Mouse (Mus musculus) cerebellum, adult 11 months (tissue): ENCODE measurements around the gene Hoxb3.

Experiments
- DNase-seq: peaks from one replicate; pipeline ENCODE4 v3.0.0; 2022

The Hoxb3 gene

DNA sequence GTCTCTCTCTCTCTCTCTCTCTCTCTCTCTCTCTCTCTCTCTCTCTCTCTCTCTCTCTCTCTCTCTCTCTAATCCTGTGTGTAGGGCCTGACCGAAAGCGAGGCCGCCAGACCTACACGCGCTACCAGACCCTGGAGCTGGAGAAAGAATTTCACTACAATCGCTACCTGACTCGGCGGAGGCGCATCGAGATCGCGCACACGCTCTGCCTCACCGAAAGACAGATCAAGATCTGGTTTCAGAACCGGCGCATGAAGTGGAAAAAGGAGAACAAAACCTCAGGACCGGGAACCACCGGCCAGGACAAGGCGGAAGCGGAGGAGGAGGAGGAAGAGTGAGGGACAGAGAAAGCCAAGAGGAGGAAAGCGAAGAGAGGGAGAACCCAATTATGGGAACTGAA is 33.8 kb upstream of the Hoxb3 start:
- no peak for DNase-seq

DNA sequence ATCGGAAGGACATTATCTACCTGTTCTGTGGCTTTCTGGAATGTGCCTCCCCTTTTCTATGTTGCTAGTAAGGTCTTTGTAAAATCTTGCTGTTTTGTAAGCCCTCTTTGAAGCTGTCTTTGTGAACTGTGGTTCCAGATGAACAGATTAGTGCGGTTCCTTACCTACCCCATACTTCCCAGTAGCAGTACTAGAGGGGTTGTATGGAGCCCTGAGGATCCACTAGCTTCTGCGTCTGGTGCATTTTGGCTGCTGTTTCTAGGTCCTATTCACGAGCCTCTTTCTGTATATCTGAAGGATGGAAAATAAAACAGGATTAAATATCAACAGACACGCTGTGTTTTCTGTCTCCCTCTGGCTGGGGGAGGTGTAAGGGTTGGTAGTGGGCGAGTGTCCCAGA is 33.3 kb upstream of the Hoxb3 start:
- DNase-seq: no peak

- no peak for DNase-seq
These were observed 32.3 kb upstream of the Hoxb3 start for GRCm38 (mm10) chr11:96290705-96291355.

GRCm38 (mm10) chr11:96291681-96292564 is 31.2 kb upstream of the Hoxb3 start, which contains the start of gene Hoxb6:
Hoxb6 (plus strand) TSS chr11:96292476.
- DNase-seq: no peak

- no peak for DNase-seq
These were observed 30.4 kb upstream of the Hoxb3 start for GRCm38 (mm10) chr11:96292565-96293301.

GRCm38 (mm10) chr11:96293302-96293921 is 29.7 kb upstream of the Hoxb3 start:
- no peak for DNase-seq

DNA sequence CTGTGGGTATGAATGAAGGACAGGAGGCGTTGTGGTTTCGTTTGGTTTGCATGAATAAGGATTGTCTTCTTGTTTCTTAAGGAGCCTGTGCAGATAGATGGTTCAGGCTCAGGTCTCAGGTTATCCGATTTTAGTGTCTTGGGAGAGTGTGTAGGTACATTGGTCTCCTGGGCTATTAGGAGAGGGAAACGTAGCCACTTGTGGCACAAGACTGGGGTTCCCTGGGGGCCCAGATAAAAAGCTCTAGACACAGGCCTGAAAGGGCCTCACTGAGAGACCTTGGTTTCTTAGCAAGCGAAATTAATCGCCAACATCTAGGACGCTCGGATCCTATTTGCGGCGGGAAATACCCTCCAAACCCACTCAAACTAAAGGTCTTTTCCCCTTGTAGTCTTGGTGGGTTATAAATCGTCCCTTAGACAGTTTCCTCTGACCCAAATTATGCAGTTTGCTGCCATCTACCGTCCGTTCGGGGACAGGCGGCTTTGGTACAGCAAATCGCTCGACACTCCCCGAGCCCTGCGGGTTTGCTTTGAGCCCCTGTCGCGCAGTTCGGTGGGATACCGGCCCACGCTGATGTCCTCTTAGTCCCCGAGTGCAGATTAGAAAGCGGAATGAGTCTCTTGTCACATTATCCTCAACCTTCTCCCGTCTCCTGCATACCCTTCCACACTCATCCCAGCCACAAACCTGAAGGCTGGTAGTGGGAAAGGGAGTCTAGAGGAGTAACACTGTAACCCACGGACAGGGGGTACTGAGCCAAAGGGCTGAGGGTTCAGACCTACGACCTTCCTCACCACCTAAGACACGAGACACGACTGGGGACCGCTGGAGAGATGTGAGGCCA is 28.7 kb upstream of the Hoxb3 start:
- DNase-seq: no peak

DNA sequence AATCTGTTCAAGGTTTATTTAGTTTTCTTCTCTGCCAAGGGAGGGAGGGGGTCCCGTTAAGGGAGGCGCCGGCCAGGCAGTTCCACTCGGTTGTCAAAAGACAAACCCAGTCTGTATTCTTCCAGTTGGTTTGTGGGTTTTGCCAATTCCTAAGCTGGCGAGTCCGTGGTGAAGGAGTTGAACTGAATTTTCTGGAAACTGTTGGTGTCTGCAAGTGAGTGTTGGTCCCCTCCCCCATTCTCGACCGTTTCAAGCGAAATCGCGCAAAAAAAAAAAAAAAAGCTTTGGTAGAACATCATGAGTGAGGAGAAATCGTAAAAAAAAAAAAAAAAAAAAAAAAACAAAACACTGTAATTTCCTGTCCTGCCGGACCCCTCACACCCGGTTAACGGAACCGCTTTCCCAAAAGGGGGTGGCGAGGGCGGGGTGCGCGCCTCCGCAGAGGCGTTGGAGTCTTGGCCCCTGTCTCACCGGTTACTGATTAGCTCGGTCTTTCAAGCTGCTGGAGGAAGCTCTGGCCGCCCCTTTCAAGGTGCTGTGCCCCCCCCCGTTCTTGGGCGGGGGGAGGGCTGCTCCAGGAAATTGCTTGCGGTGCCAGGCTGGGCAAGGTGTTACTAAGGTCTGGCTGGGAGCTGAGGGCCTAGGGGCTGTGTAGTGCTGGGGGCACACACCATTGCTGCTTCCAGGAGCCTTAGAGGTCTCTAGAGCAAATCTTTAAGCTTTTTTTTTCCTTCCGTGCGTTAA is 27.9 kb upstream of the Hoxb3 start:
- DNase-seq: no peak

- no peak for DNase-seq
These were observed 26.1 kb upstream of the Hoxb3 start for GRCm38 (mm10) chr11:96296997-96297396.

DNA sequence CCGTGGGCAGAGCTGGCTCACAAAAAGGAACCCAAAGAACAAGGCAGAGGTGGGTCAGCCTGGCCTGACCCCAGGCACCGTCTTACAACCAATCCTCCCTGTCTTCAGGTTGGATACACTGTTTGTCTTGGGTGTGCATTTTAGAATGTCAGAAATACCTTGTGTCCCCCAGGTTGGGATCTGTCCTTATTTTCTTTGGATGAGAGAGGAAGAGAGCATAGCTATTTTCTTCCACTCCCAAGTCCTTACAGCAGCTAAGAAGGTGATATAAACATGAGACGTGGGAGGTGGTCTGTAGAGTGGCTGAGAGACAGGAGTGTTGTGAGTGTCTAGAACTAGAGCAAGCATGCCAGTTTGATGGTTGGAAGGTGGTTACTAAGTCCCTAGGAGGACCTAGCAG is 25.7 kb upstream of the Hoxb3 start:
- no peak for DNase-seq

- DNase-seq: no peak
These were observed 25.0 kb upstream of the Hoxb3 start for GRCm38 (mm10) chr11:96297968-96298635.

DNA sequence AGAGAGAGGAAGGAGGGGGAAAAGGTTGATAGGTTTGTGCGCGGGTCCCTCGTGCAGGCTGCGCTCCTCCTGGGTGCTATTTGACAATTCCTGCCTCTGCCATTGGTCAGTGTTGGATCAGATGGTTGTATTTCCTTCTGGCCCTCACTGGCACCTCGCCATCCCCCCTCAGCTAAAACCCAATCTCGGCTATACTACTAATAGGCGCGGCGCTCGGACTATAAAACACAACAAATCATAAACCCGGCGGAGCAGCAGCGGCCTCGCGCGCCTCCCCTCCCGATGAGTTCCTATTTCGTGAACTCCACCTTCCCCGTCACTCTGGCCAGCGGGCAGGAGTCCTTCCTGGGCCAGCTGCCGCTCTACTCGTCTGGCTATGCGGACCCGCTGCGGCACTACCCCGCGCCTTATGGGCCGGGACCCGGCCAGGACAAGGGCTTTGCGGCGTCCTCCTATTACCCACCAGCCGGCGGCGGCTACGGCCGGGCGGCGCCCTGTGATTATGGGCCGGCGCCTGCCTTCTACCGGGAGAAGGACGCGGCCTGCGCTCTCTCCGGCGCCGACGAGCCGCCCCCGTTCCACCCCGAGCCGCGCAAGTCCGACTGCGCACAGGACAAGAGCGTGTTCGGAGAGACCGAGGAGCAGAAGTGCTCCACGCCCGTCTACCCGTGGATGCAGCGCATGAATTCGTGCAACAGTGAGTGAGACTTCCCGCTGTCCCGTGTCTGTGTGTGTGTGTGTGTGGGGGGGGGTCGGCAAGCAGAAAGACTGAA is 24.0 kb upstream of the Hoxb3 start:
- no peak for DNase-seq

- DNase-seq: no peak
These were observed 23.3 kb upstream of the Hoxb3 start for GRCm38 (mm10) chr11:96299781-96300180.

GRCm38 (mm10) chr11:96300354-96301063 is 22.6 kb upstream of the Hoxb3 start:
- DNase-seq: no peak

GRCm38 (mm10) chr11:96301064-96301431 is 22.1 kb upstream of the Hoxb3 start:
- no peak for DNase-seq

GRCm38 (mm10) chr11:96301837-96302236 is 21.3 kb upstream of the Hoxb3 start:
- no peak for DNase-seq

- no peak for DNase-seq
These were observed 20.6 kb upstream of the Hoxb3 start for GRCm38 (mm10) chr11:96302381-96303150.
